Mouse (Mus musculus) heart, postnatal 0 days (tissue): ENCODE results near the gene Gm9887.

Experiments
- CTCF ChIP-seq: IDR thresholded peaks from 2 replicates; pipeline ENCODE4 v1.5.1; 2016; ENCODE audit warnings: antibody characterized with exemption, control low read depth, low read depth
- EP300 ChIP-seq: IDR thresholded peaks from 2 replicates; pipeline ENCODE4 v1.6.1; 2016; ENCODE audit warnings: antibody characterized with exemption, low read depth

DNA sequence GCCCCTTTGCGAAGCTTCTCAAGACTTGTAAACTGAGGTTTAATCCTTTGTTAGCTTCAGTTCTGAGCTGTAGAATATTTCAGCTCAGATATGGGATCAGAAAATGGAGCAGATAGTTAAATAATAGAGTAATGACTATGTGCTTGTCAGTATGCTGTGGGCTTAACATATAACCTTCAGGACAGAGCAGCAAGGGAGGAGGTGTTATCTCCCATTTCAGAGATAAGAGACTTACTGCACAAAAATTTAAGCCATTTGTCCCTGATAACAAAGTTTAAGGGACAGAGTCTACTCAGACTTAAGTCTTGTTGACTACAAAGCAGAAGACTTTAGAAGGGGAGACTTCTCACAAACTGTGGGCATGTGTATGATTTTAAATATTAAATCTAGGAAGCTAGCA lies 10.6 kb upstream of the Gm9887 start:
- no peak for TF ChIP-seq CTCF
- TF ChIP-seq EP300: no peak
